Mouse (Mus musculus) bone marrow, adult 2 months (tissue): ENCODE measurements around the gene Olfr1137.

Source experiments
- CTCF ChIP-seq: fragments of 200-500 bp; IDR thresholded peaks from 2 replicates; pipeline ENCODE4 v1.5.1; 2011; ENCODE audit warnings: low read length, control low read depth; ENCODE audit not compliant: control insufficient read depth, insufficient read depth
- POLR2A ChIP-seq: fragments of 200-500 bp; IDR thresholded peaks from 2 replicates; pipeline ENCODE4 v1.6.1; 2011; ENCODE audit warnings: low read depth, mild to moderate bottlenecking, control low read depth, low read length, borderline replicate concordance; ENCODE audit not compliant: control insufficient read depth

- TF ChIP-seq CTCF (no peak), POLR2A (no peak)
Measured at GRCm38 (mm10) chr2:87743452-87743851, 30.5 kb upstream of the Olfr1137 start, which contains the start of gene Olfr1140.
